Mouse (Mus musculus): ENCODE data around the gene Kcnc3. TPM values are rescaled to one million over a fixed set of nuclear protein-coding genes. Genes with fewer than 3 reads are reported as not detected.

The Kcnc3 gene
- polyA plus RNA-seq, 1 experiment, result 54.9 TPM

DNA sequence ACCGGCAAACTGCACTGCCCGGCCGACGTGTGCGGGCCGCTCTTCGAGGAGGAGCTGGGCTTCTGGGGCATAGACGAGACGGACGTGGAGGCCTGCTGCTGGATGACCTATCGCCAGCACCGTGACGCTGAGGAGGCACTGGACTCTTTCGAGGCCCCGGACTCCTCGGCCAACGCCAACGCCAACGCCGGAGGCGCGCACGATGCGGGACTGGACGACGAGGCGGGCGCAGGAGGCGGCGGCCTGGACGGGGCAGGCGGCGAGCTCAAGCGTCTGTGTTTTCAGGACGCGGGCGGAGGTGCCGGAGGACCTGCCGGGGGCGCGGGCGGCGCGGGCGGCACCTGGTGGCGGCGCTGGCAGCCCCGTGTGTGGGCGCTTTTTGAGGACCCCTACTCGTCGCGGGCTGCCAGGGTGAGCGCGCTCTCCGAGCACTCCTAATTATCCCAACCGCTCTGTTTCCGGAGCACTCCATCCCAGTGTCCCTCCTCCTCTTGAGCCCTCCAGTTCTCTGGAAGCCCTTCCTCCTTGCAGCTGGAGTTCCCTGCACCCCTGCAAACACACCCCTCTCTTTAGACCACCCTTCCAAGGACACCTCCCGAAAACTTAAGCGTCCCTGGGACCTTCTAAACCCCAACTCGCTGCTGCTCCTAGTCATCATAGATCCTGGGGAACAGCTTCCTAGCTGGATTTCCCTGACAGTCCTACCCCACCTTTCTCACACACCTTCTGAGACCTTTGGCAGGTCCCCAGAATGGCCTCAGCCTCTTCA is 1.1 kb downstream of the Kcnc3 start:
- Histone ChIP-seq H3K4me3 (ENCODE audit: insufficient read depth, low read length) (peak overlapping the region; percentile 43), H3K27ac (ENCODE audit: insufficient read depth, low read length) (peak overlapping the region; percentile 47; the same call in 1 of the 2 replicates), H3K4me1 (ENCODE audit: control insufficient read depth, insufficient read depth, low read length) (peaks cover 5% of the 10 kb centered on the region; the same call in 1 of the 2 replicates)
- no peak for TF ChIP-seq CTCF (IDR thresholded peaks at IDR 0.05; ENCODE audit: extremely low read depth, insufficient read depth, low read length)
- TF ChIP-seq POLR2A (IDR thresholded peaks at IDR 0.05; ENCODE audit: extremely low read depth, insufficient read depth, low read length), result no peak

- peak overlapping the region; percentile 43 for H3K4me3 ChIP-seq (ENCODE audit: insufficient read depth, low read length)
- TF ChIP-seq CTCF (IDR thresholded peaks at IDR 0.05; ENCODE audit: extremely low read depth, insufficient read depth, low read length), result no peak
- TF ChIP-seq POLR2A (IDR thresholded peaks at IDR 0.05; ENCODE audit: extremely low read depth, insufficient read depth, low read length), result no peak
- no peak overlapping the region for H3K27ac ChIP-seq (ENCODE audit: insufficient read depth, low read length)
- peaks cover 4% of the 10 kb centered on the region; the same call in 1 of the 2 replicates for H3K4me1 ChIP-seq (ENCODE audit: control insufficient read depth, insufficient read depth, low read length)
These were observed 2.6 kb downstream of the Kcnc3 start for GRCm38 (mm10) chr7:44593051-44593450.

- TF ChIP-seq POLR2A (IDR thresholded peaks at IDR 0.05; ENCODE audit: extremely low read depth, insufficient read depth, low read length) (peak; percentile 40; the same call in 1 of the 2 replicates), CTCF (IDR thresholded peaks at IDR 0.05; ENCODE audit: extremely low read depth, insufficient read depth, low read length) (no peak)
- Histone ChIP-seq H3K4me1 (ENCODE audit: control insufficient read depth, insufficient read depth, low read length) (0 out of 2 replicates have a peak, but pooled peaks cover 1% of the 10 kb centered on the region), H3K4me3 (ENCODE audit: insufficient read depth, low read length) (peak overlapping the region; percentile 43), H3K27ac (ENCODE audit: insufficient read depth, low read length) (peak overlapping the region; percentile 33; the same call in 1 of the 2 replicates)
These were observed 3.3 kb downstream of the Kcnc3 start for GRCm38 (mm10) chr7:44593775-44594174.

DNA sequence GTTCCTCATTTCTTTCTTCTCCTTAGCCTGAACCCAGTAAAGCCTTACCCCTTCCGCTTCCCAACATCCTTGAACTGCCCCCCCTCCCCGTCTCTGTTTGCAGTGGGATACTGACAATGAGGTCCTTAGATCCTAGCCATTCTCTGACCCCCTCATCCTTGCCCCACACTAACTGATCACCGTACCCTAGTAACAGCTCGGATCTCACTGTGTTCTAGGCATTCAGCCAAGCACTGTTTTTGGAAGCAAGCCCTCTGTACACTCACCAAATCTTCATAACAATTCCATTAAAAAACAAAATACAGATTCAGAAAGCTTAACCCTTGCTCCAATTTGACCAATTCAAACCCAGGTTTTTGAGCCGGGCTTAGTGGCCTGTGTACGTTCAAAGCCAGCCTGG is 3.8 kb downstream of the Kcnc3 start:
- Histone ChIP-seq H3K27ac (ENCODE audit: insufficient read depth, low read length) (peak overlapping the region; percentile 33; the same call in 1 of the 2 replicates), H3K4me1 (ENCODE audit: control insufficient read depth, insufficient read depth, low read length) (0 out of 2 replicates have a peak, but pooled peaks cover 1% of the 10 kb centered on the region)

DNA sequence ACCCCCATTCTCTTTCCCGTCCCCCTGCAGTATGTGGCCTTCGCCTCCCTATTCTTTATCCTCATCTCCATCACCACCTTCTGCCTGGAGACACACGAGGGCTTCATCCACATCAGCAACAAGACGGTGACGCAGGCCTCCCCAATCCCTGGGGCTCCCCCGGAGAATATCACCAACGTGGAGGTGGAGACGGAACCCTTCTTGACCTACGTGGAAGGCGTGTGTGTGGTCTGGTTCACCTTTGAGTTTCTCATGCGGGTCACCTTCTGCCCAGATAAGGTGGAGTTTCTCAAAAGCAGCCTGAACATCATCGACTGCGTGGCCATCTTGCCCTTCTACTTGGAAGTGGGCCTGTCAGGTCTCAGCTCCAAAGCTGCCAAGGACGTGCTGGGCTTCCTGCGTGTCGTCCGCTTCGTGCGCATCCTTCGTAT is 4.7 kb downstream of the Kcnc3 start:
- Histone ChIP-seq H3K4me3 (ENCODE audit: insufficient read depth, low read length) (no peak overlapping the region), H3K27ac (ENCODE audit: insufficient read depth, low read length) (no peak overlapping the region), H3K4me1 (ENCODE audit: control insufficient read depth, insufficient read depth, low read length) (0 out of 2 replicates have a peak, but pooled peaks cover 1% of the 10 kb centered on the region)
- TF ChIP-seq CTCF (IDR thresholded peaks at IDR 0.05; ENCODE audit: extremely low read depth, insufficient read depth, low read length) (no peak), POLR2A (IDR thresholded peaks at IDR 0.05; ENCODE audit: extremely low read depth, insufficient read depth, low read length) (no peak)

More for the DNA sequence above, 3.8 kb downstream of the Kcnc3 start:
- TF ChIP-seq CTCF (IDR thresholded peaks at IDR 0.05; ENCODE audit: extremely low read depth, insufficient read depth, low read length) (no peak), POLR2A (IDR thresholded peaks at IDR 0.05; ENCODE audit: extremely low read depth, insufficient read depth, low read length) (no peak)
- H3K4me3 ChIP-seq (ENCODE audit: insufficient read depth, low read length), result peak overlapping the region; percentile 43

DNA sequence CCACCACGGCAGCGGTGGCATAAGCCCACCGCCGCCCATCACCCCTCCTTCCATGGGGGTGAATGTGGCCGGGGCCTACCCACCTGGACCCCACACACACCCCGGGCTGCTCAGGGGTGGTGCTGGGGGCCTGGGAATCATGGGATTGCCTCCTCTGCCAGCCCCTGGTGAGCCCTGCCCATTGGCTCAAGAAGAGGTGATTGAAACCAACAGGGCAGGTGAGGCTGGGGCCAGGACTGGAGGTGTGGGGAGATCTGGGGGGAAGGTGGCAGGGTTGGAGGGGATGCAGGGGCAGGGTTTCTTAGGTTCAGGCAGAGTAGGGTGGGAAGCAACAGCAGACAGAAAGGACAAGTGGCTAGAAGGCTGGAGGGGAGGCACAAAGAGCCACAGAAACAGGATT is 5.6 kb downstream of the Kcnc3 start:
- H3K4me1 ChIP-seq (ENCODE audit: control insufficient read depth, insufficient read depth, low read length), result 0 out of 2 replicates have a peak, but pooled peaks cover 1% of the 10 kb centered on the region
- TF ChIP-seq POLR2A (IDR thresholded peaks at IDR 0.05; ENCODE audit: extremely low read depth, insufficient read depth, low read length), result no peak
- TF ChIP-seq CTCF (IDR thresholded peaks at IDR 0.05; ENCODE audit: extremely low read depth, insufficient read depth, low read length), result no peak
- no peak overlapping the region for H3K4me3 ChIP-seq (ENCODE audit: insufficient read depth, low read length)
- no peak overlapping the region for H3K27ac ChIP-seq (ENCODE audit: insufficient read depth, low read length)

DNA sequence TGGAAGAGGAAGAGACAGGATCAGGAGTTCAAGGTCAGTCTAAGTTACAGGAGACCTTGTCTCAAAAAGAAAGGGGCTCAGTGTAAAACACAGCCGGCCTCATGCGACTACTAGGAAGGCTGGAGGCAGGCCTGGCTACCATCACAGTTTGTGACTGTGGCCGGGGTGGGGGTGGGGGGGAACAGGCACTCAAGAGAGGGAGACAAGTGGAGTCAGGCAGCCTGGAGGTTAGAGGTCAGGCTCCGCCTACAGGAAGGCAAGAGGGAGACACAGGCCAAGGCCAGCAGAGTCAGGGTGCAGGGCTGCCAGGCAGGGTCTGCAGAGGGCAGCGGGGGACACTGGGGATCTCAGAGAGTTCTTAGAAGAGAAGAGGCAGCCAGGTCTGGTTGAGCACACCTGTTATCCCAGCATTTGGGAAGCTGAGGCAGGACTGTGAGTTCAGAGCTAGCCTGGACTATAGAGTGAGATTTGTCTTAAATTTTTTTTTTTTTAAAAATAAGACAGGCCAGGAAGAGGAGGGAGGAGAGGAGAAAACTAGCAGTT is 6.6 kb downstream of the Kcnc3 start:
- H3K27ac ChIP-seq (ENCODE audit: insufficient read depth, low read length), result no peak overlapping the region
- TF ChIP-seq CTCF (IDR thresholded peaks at IDR 0.05; ENCODE audit: extremely low read depth, insufficient read depth, low read length) (no peak), POLR2A (IDR thresholded peaks at IDR 0.05; ENCODE audit: extremely low read depth, insufficient read depth, low read length) (no peak)
- H3K4me1 ChIP-seq (ENCODE audit: control insufficient read depth, insufficient read depth, low read length), result 0 out of 2 replicates have a peak, but pooled peaks cover 1% of the 10 kb centered on the region
- no peak overlapping the region for H3K4me3 ChIP-seq (ENCODE audit: insufficient read depth, low read length)

DNA sequence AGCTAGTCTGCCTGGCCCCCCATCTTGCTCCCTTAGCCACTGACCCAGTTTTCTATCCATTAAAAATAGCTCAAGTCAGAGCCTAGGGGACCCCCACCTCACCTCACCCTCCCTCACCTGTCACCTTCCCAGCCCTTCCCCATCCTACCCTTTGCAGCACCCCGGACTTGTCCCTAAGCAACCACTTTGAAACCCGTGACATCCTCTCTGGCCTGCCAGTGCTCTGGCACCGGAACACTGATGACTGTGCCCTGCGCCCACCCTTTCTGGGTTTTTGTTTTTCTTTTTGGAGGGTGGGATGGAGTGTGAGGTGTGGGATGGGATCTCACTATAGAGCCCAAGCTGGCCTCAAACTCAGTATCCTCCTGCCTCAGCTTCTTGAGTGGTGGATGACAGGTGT is 7.2 kb downstream of the Kcnc3 start:
- TF ChIP-seq POLR2A (IDR thresholded peaks at IDR 0.05; ENCODE audit: extremely low read depth, insufficient read depth, low read length), result no peak
- TF ChIP-seq CTCF (IDR thresholded peaks at IDR 0.05; ENCODE audit: extremely low read depth, insufficient read depth, low read length), result no peak
- 0 out of 2 replicates have a peak, but pooled peaks cover 1% of the 10 kb centered on the region for H3K4me1 ChIP-seq (ENCODE audit: control insufficient read depth, insufficient read depth, low read length)
- no peak overlapping the region for H3K27ac ChIP-seq (ENCODE audit: insufficient read depth, low read length)

GRCm38 (mm10) chr7:44598336-44598735 is 7.9 kb downstream of the Kcnc3 start:
- H3K4me3 ChIP-seq (ENCODE audit: insufficient read depth, low read length), result no peak overlapping the region
- 0 out of 2 replicates have a peak, but pooled peaks cover 1% of the 10 kb centered on the region for H3K4me1 ChIP-seq (ENCODE audit: control insufficient read depth, insufficient read depth, low read length)
- H3K27ac ChIP-seq (ENCODE audit: insufficient read depth, low read length), result no peak overlapping the region
- no peak for TF ChIP-seq CTCF (IDR thresholded peaks at IDR 0.05; ENCODE audit: extremely low read depth, insufficient read depth, low read length)
- TF ChIP-seq POLR2A (IDR thresholded peaks at IDR 0.05; ENCODE audit: extremely low read depth, insufficient read depth, low read length), result no peak

More for the DNA sequence above, 7.2 kb downstream of the Kcnc3 start:
- H3K4me3 ChIP-seq (ENCODE audit: insufficient read depth, low read length), result no peak overlapping the region
